Mouse (Mus musculus): Measurements from ENCODE around the gene Abcb10.

GRCm38 (mm10) chr8:123978166-123978838, 4.6 kb downstream of the Abcb10 start:
- TF ChIP-seq ZC3H11A (IDR thresholded peaks at IDR 0.05; ENCODE audit: borderline replicate concordance, low read depth, low read length) (no peak), ZNF384 (IDR thresholded peaks at IDR 0.05; ENCODE audit: low read depth, low read length) (no peak), MAFK (IDR thresholded peaks at IDR 0.05; ENCODE audit: insufficient read depth, low read depth, low read length) (no peak), CHD2 (IDR thresholded peaks at IDR 0.05; ENCODE audit: low read depth, low read length) (no peak)

Measured in ES-E14 (cell line).